Mouse (Mus musculus): Measurements from ENCODE around the gene Clpsl2. TPM values are rescaled to one million over a fixed set of nuclear protein-coding genes. Genes with fewer than 3 reads are reported as not detected.
A peak's percentile ranks its signal among the peaks of the same experiment; 100 is the strongest.

The Clpsl2 gene
- polyA plus RNA-seq, 1 experiment from 2014 or later = not detected

GRCm38 (mm10) chr17:28513844-28514243, 35.4 kb upstream of the Clpsl2 start:
- H3K9ac ChIP-seq = no peak overlapping the region
- H3K4me1 ChIP-seq = peaks cover 53% of the 10 kb centered on the region
- H3K27me3 ChIP-seq (replicated peaks) = peaks cover 75% of the 10 kb centered on the region
- no peak overlapping the region for H3K27ac ChIP-seq
- H3K4me3 ChIP-seq = no peak overlapping the region
- no peaks in the 10 kb centered on the region for H3K9me3 ChIP-seq (replicated peaks)
- no peak for ATAC-seq
- no peak overlapping the region for H3K4me2 ChIP-seq
- no peaks in the 10 kb centered on the region for H3K36me3 ChIP-seq
- 13% methylated on average over 7 of the region's 7 CpGs for WGBS (ENCODE audit: insufficient replicate concordance)

GRCm38 (mm10) chr17:28514555-28514954, 34.7 kb upstream of the Clpsl2 start:
- no peak overlapping the region for H3K4me3 ChIP-seq
- WGBS (ENCODE audit: insufficient replicate concordance) = 48% methylated on average over 5 of the region's 5 CpGs
- no peaks in the 10 kb centered on the region for H3K36me3 ChIP-seq
- H3K9ac ChIP-seq = no peak overlapping the region
- no peaks in the 10 kb centered on the region for H3K9me3 ChIP-seq (replicated peaks)
- peaks cover 81% of the 10 kb centered on the region for H3K27me3 ChIP-seq (replicated peaks)
- H3K4me2 ChIP-seq = no peak overlapping the region
- H3K4me1 ChIP-seq = peaks cover 53% of the 10 kb centered on the region
- no peak for ATAC-seq
- no peak overlapping the region for H3K27ac ChIP-seq

- Histone ChIP-seq H3K4me2 (no peak overlapping the region), H3K9ac (no peak overlapping the region), H3K9me3 (replicated peaks) (no peaks in the 10 kb centered on the region), H3K27ac (no peak overlapping the region), H3K4me1 (peaks cover 51% of the 10 kb centered on the region), H3K27me3 (replicated peaks) (peaks cover 86% of the 10 kb centered on the region), H3K4me3 (no peak overlapping the region), H3K36me3 (no peaks in the 10 kb centered on the region)
- 36% methylated on average over 10 of the region's 10 CpGs for WGBS (ENCODE audit: insufficient replicate concordance)
- no peak for ATAC-seq
Measured at GRCm38 (mm10) chr17:28515431-28516341, 33.5 kb upstream of the Clpsl2 start.

- peaks cover 87% of the 10 kb centered on the region for H3K27me3 ChIP-seq (replicated peaks)
- no peak overlapping the region for H3K4me2 ChIP-seq
- H3K27ac ChIP-seq = no peak overlapping the region
- no peak overlapping the region for H3K9ac ChIP-seq
- ATAC-seq = no peak
- H3K4me3 ChIP-seq = no peak overlapping the region
- H3K9me3 ChIP-seq (replicated peaks) = no peaks in the 10 kb centered on the region
- H3K4me1 ChIP-seq = peaks cover 42% of the 10 kb centered on the region
- 24% methylated on average over 4 of the region's 4 CpGs for WGBS (ENCODE audit: insufficient replicate concordance)
- H3K36me3 ChIP-seq = no peaks in the 10 kb centered on the region
Measured at GRCm38 (mm10) chr17:28516881-28517280, 32.3 kb upstream of the Clpsl2 start.

GRCm38 (mm10) chr17:28517441-28517955, 31.7 kb upstream of the Clpsl2 start, which contains the start of gene Fkbp5:
TSS of gene Fkbp5 (minus strand) at chr17:28517527.
- Histone ChIP-seq H3K36me3 (no peaks in the 10 kb centered on the region), H3K9ac (0 out of 2 replicates have a peak within 1 kb of the TSS, but pooled peaks have one; percentile 7), H3K4me1 (peaks cover 43% of the 10 kb centered on the region), H3K27ac (no peak within 1 kb of the TSS), H3K4me3 (peak within 1 kb of the TSS; percentile 43), H3K4me2 (peak within 1 kb of the TSS; percentile 72), H3K27me3 (replicated peaks) (peaks cover 93% of the 10 kb centered on the region), H3K9me3 (replicated peaks) (no peaks in the 10 kb centered on the region)
- 16% methylated on average over 16 of the region's 16 CpGs for WGBS (ENCODE audit: insufficient replicate concordance)
- no peak for ATAC-seq

- H3K4me1 ChIP-seq = peaks cover 44% of the 10 kb centered on the region
- 1% methylated on average over 46 of the region's 46 CpGs for WGBS (ENCODE audit: insufficient replicate concordance)
- no peak overlapping the region for H3K27ac ChIP-seq
- H3K4me3 ChIP-seq = peak overlapping the region; percentile 43
- no peak for ATAC-seq
- peaks cover 93% of the 10 kb centered on the region for H3K27me3 ChIP-seq (replicated peaks)
- peak overlapping the region; percentile 72 for H3K4me2 ChIP-seq
- no peaks in the 10 kb centered on the region for H3K9me3 ChIP-seq (replicated peaks)
- no peaks in the 10 kb centered on the region for H3K36me3 ChIP-seq
- 0 out of 2 replicates have a peak overlapping the region, but pooled peaks have one; percentile 7 for H3K9ac ChIP-seq
Measured at GRCm38 (mm10) chr17:28517956-28518614, 31.1 kb upstream of the Clpsl2 start.

- peaks cover 50% of the 10 kb centered on the region for H3K4me1 ChIP-seq
- H3K27ac ChIP-seq = no peak overlapping the region
- no peak for ATAC-seq
- H3K27me3 ChIP-seq (replicated peaks) = peaks cover 97% of the 10 kb centered on the region
- no peak overlapping the region for H3K9ac ChIP-seq
- WGBS (ENCODE audit: insufficient replicate concordance) = 16% methylated on average over 8 of the region's 8 CpGs
- no peaks in the 10 kb centered on the region for H3K9me3 ChIP-seq (replicated peaks)
- H3K4me3 ChIP-seq = peak overlapping the region; percentile 43
- peak overlapping the region; percentile 72 for H3K4me2 ChIP-seq
- H3K36me3 ChIP-seq = no peaks in the 10 kb centered on the region
Measured at GRCm38 (mm10) chr17:28518615-28519071, 30.6 kb upstream of the Clpsl2 start.

- Histone ChIP-seq H3K36me3 (no peaks in the 10 kb centered on the region), H3K9me3 (replicated peaks) (no peaks in the 10 kb centered on the region), H3K4me1 (peaks cover 51% of the 10 kb centered on the region), H3K27ac (no peak overlapping the region), H3K27me3 (replicated peaks) (peaks cover 97% of the 10 kb centered on the region), H3K9ac (no peak overlapping the region), H3K4me3 (no peak overlapping the region), H3K4me2 (no peak overlapping the region)
- no peak for ATAC-seq
- WGBS (ENCODE audit: insufficient replicate concordance) = 72% methylated on average over 3 of the region's 3 CpGs
Measured at GRCm38 (mm10) chr17:28519827-28520226, 29.4 kb upstream of the Clpsl2 start.

- Histone ChIP-seq H3K36me3 (no peaks in the 10 kb centered on the region), H3K9ac (no peak overlapping the region), H3K27ac (no peak overlapping the region), H3K9me3 (replicated peaks) (no peaks in the 10 kb centered on the region), H3K4me3 (no peak overlapping the region), H3K4me1 (peaks cover 50% of the 10 kb centered on the region), H3K4me2 (no peak overlapping the region), H3K27me3 (replicated peaks) (peaks cover 91% of the 10 kb centered on the region)
- WGBS (ENCODE audit: insufficient replicate concordance) = 43% methylated on average over 4 of the region's 4 CpGs
- ATAC-seq = no peak
Measured at GRCm38 (mm10) chr17:28520561-28520960, 28.6 kb upstream of the Clpsl2 start.

- peaks cover 45% of the 10 kb centered on the region for H3K4me1 ChIP-seq
- no peak overlapping the region for H3K4me2 ChIP-seq
- 51% methylated on average over 5 of the region's 5 CpGs for WGBS (ENCODE audit: insufficient replicate concordance)
- H3K27ac ChIP-seq = no peak overlapping the region
- H3K36me3 ChIP-seq = no peaks in the 10 kb centered on the region
- no peak overlapping the region for H3K9ac ChIP-seq
- ATAC-seq = no peak
- no peaks in the 10 kb centered on the region for H3K9me3 ChIP-seq (replicated peaks)
- peaks cover 85% of the 10 kb centered on the region for H3K27me3 ChIP-seq (replicated peaks)
- H3K4me3 ChIP-seq = no peak overlapping the region
Measured at GRCm38 (mm10) chr17:28521071-28521726, 28.0 kb upstream of the Clpsl2 start.

GRCm38 (mm10) chr17:28521920-28522319, 27.3 kb upstream of the Clpsl2 start:
- no peak overlapping the region for H3K27ac ChIP-seq
- 35% methylated on average over 6 of the region's 6 CpGs for WGBS (ENCODE audit: insufficient replicate concordance)
- ATAC-seq = no peak
- peaks cover 78% of the 10 kb centered on the region for H3K27me3 ChIP-seq (replicated peaks)
- peaks cover 46% of the 10 kb centered on the region for H3K4me1 ChIP-seq
- H3K36me3 ChIP-seq = no peaks in the 10 kb centered on the region
- H3K9me3 ChIP-seq (replicated peaks) = no peaks in the 10 kb centered on the region
- no peak overlapping the region for H3K9ac ChIP-seq
- H3K4me2 ChIP-seq = peak overlapping the region; percentile 79
- H3K4me3 ChIP-seq = peak overlapping the region; percentile 60; the same call in 1 of the 2 replicates

Measured in liver, embryonic 12.5 days (tissue).